Mouse (Mus musculus): ENCODE data around the gene Ttn.
A peak's percentile ranks its signal among the peaks of the same experiment; 100 is the strongest.
"Not testable (repeated sequence)": the region's sequence is repeated elsewhere in the genome, so short reads cannot be mapped to it uniquely, and the experiment has no call there.

The Ttn gene

DNA sequence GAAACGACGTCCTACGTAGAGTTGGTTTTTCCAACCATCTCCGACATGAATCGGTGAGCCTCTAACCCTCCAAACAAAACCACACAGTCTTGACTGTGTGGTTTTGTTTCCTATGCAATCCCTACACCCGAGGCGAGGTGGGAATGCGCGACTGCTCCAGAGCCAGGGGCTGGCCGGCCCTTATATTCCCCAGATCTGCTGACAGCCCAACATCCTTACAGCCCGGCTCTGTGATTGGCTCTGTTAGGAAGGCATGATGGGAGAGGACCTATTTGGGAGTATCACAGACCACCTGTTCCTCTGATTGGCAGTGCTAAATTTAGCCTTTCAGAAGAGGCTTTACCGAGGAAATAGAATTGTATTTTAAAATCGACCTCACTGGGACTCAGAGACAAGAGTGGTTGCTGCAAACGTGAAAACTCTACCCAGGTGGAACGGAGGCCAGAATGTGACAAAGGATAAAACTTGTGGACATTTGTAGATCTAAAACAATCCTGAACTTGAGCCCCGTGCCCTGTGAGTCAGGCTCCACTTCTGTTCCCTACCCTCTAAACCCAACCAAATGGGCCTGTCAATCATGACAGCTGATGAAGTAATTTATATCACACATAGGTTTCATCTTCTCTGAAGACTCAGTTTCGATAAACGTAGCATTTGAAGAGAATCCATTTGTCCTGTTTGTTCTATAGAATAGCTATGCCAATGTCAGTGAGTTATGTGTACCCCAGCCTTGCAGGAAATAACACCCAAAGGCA, at the start of gene Ttn:
Gene Ttn, minus strand, starts transcription at position 157 of the 755 bp plus-strand sequence.
- DNase-seq, result no peak

- no peak for DNase-seq
These were observed 38.3 kb upstream of the Ttn start for GRCm38 (mm10) chr2:77020649-77021048.

DNA sequence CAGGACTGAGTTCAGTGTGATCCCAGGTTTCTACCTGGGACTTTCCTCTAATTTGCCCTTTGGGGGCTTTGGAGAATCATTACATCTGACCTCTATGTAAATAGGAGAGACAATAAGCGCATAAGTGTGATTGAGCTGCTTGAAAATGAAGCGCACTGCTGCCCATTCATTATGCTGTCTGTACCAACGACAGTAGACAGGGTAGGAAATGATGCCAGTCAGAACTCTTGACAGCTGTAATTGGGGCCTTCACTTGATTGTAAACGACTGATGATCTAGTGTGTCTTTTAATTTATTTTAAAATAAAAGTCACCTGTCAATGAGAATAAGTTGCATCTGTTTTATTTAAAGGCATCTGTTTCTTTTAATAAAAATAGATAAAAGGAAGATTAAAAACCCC, 35.4 kb upstream of the Ttn start:
- no peak for DNase-seq

DNA sequence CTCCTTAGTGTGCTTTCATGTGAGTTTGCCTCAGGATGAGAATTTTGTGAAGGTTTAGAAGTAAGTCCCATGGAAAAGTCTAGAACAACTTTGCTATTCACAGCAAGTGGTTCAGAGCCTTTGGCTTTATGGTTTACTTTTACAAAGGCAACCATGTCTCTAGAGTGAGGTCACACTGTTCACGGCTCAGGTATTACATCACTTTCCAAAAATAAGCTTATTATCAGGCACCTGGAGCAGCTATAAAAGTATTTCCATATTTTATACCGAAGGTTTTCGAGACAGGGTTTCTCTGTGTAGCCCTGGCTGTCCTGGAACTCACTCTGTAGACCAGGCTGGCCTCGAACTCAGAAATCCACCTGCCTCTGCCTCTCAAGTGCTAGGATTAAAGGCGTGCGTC, 31.1 kb upstream of the Ttn start:
- not testable (repeated sequence) for DNase-seq

DNA sequence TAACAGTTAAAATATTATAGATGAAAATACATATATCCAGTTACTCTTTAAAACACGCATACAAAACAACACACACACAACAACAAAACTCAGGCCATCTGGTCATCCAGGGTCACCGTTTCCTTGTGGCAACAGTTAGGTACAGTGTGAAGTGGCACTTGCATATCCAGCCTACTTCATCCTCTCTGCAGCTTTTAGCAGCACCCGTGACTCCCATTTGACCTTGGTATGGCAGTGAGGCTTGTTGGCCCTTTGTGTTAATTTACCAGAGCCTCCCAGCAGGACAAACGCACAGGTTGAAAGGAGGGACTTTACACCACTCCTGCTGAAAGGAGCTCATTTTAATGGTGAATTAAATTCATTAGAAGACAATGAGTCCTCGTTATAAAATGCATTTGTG, 29.6 kb upstream of the Ttn start:
- no peak for DNase-seq

DNA sequence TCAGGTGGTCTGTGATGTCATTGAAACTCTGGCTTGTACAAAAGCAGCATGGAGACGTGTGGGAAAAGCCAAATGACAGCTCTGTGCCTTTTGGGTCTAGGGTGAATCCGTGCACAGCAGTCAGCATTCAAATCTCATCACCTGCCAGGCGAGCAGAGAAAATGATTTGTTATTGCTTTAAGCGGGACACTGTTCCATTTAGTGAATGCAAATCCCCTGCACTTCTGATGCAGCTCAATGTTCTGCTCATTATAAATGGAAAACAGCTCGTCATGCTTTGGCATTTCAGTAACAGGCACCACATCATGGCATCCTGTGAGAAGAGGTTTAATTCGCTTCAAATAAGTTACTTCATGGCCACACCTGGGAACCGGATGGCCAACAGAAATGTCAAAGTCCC, 24.7 kb upstream of the Ttn start:
- DNase-seq, result no peak

DNA sequence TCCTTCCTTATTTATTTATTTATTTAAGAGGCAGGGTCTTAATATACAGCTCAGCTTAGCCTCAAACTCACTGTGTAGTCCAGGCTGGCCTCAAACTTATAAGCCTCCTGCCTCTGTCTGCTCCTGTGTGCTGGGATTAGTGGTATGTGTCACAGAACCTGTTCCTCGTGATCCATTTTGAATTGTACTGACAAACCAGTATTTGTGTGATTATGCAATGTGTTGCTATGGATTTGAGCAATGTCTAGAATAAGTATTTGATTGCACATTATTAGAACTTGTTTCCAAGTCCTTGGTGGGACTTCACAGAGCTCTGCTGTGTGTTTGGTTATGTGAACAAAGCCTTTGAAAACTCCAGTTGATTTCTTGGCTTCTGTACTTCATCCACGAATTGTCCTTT, 20.8 kb upstream of the Ttn start:
- no peak for DNase-seq

- no peak for DNase-seq
These were observed 16.0 kb upstream of the Ttn start for GRCm38 (mm10) chr2:76998351-76998750.

GRCm38 (mm10) chr2:76992493-76993201, 10.3 kb upstream of the Ttn start:
- DNase-seq, result no peak

DNA sequence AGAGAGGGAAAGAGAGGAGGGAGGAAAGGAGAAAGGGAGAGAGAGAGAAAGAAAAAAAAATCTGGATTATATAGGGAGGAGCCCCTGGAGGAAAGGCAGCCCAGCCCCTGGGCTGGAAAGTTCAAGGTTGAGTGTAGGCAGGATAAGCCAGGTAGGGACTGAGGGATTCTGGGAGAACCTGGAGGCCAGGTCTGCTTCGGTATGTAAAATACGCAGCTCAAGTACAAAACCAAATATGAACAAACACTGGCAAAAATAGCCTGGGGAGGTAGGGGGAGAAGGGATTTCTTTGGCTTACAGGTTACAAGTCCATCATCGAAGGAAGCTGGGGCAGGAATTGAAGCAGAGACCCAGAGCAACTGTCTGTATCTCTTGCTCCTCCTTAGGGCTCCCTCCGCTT, 5.0 kb upstream of the Ttn start:
- no peak for DNase-seq

GRCm38 (mm10) chr2:76984384-76984783, 2.0 kb upstream of the Ttn start:
- DNase-seq, result no peak

DNA sequence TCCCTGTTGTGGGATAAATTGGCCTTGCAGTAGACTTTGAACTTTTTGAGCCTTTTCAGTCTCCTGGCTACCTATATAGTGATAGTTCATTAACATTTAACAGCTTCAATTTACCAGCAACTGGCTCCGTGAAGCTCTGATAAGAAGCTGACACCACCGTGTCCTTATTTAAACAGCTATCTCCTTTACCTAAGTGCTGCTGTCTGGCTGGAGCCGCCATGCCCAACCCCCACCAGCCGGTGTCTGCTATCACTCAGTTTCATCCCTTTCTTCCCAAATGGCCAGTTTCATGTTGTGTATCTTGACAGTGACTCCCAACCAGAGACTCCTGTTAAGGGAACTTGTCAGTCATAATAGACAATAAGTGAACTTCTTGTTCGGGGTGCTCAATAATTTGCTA, 1.3 kb upstream of the Ttn start:
- DNase-seq, result no peak

- no peak for DNase-seq
These were observed 630 bp downstream of the Ttn start for GRCm38 (mm10) chr2:76981717-76982116.

GRCm38 (mm10) chr2:76980146-76980545, 2.2 kb downstream of the Ttn start:
- DNase-seq, result peak; percentile 58 to 73

GRCm38 (mm10) chr2:76977650-76978049, 4.7 kb downstream of the Ttn start:
- no peak for DNase-seq

- DNase-seq, result no peak
These were observed 10.3 kb downstream of the Ttn start for GRCm38 (mm10) chr2:76972051-76972450.

DNA sequence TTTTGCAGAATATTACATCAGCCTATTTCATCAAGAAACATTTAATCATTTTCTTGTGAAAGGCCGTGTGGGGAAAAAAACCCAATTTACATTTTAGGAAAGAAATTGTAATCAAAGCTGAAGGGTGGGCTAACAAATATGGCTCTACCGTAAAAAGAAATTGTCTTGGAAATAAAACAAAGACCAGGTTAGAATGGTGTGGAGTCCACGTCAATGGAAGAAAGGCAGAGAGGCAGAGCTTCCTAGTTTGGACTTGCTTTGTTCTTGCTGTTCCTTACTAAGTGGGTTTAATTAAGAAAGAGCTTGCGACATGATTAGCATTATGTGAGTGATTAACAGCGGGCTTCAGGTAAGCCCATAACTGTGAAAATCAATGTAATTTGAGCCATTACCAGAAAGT, 11.3 kb downstream of the Ttn start:
- no peak for DNase-seq

- DNase-seq, result no peak
These were observed 11.7 kb downstream of the Ttn start for GRCm38 (mm10) chr2:76970669-76971068.

DNA sequence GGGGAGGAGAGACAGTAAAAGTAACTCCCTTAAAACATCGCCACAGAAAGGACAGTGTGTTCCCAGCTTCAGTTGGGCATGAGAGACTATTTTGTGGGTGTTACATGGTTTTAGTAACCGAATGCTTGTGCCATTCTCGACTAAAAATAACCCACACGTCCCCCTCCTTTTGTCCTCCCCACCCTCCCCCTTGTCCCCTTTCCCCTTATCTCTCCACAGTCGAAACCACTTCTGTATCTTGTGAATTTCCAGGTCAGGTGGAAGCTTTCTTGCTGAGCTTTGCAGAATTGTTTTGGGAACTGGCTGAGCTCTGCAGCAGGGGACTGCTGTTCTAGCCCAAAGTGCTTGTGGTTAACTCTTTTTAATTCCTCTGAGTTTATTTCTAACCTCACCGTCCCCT, 12.1 kb downstream of the Ttn start:
- no peak for DNase-seq

DNA sequence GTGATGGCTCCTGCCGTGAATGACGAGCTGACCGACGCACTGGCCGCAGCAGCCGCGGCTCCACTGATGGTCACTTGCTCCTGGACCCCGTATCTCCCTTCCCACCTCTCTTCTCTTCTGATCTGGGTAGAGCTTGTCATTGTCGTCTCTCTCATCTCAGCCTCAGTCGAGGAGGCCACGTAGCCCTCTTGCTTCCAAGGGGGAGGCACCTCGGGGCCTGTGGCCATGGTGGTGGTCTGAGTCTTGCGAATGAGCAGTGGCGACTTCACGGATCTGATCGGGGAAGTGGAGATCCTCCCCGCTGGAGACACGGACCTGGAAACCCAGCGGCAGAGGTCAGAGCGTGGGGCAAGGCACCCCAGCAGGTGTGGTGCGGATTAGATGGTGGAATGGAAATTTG, 12.7 kb downstream of the Ttn start:
- no peak for DNase-seq

DNA sequence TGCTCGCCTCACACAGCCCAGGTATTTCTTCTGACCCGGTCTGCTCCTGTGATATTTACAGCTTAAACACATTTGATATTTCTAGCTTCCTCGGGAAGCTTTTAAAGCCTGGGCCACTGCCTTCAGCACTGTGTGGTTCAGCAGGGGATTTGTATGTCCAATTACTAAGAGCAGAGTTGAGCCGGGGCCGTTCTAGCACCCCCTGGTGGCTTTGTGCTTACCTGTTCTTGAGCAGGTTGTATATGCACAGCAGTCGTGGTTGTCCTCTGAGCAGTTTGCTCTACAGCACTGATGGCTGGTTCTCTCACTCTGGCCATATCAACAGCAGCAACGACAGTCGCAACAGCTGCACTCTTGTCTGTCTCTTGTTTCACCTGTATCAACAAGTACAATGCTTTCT, 13.4 kb downstream of the Ttn start:
- DNase-seq, result peak; percentile 79 to 88

DNA sequence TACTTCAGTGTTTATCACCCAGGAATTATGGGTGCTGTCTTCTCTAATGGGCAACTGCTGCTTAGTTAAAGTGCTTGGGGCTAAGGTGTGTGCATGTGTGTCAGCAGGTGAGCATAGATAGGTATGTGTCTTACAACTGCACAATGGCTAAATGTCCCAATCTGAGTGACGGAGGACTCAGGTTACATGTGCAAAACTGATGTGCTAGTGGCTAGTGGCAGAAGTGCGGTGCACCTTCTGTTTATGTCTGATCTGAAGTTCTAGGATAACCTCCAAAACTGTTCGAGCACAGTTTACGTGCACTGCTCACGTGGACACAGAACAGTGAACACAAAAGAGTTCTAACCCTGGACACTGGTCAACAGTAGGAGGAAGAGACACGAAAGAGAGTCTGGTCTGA, 15.8 kb downstream of the Ttn start:
- DNase-seq, result no peak

GRCm38 (mm10) chr2:76966013-76966412, 16.3 kb downstream of the Ttn start:
- no peak for DNase-seq

GRCm38 (mm10) chr2:76965542-76965941, 16.8 kb downstream of the Ttn start:
- no peak for DNase-seq

GRCm38 (mm10) chr2:76962045-76962432, 20.3 kb downstream of the Ttn start:
- DNase-seq, result no peak
